Mouse (Mus musculus) neural tube, embryonic 13.5 days (tissue): ENCODE results near the gene Hook2. TPM values are rescaled to one million over a fixed set of nuclear protein-coding genes. Genes with fewer than 3 reads are reported as not detected.

Experiments used
- ATAC-seq: fragments of 200-750 bp; cut with Nextera tagmentation; 2 replicates; pipeline ENCODE4 v1.8.0; 2017; ENCODE audit warnings: low read depth, mild to moderate bottlenecking, moderate TSS enrichment, moderate library complexity
- H3K27ac ChIP-seq: fragments of 300-500 bp; sonication (generic); replicated peaks from 2 replicates; pipeline ENCODE4 v1.5.1; 2015; ENCODE audit warnings: moderate library complexity, mild to moderate bottlenecking, inconsistent platforms
- H3K27me3 ChIP-seq: fragments of 300-500 bp; sonication (generic); 2 replicates; pipeline ENCODE4 v1.6.1; 2015; ENCODE audit warnings: mild to moderate bottlenecking, inconsistent platforms
- H3K36me3 ChIP-seq: fragments of 300-500 bp; sonication (generic); 2 replicates; pipeline ENCODE4 v1.6.1; 2015; ENCODE audit warnings: mild to moderate bottlenecking, inconsistent platforms
- H3K4me1 ChIP-seq: fragments of 300-500 bp; sonication (generic); replicated peaks from 2 replicates; pipeline ENCODE4 v1.6.1; 2015; ENCODE audit warnings: inconsistent platforms
- H3K4me2 ChIP-seq: fragments of 300-500 bp; sonication (generic); 2 replicates; pipeline ENCODE4 v1.6.1; 2015; ENCODE audit warnings: inconsistent platforms, mild to moderate bottlenecking, moderate library complexity
- H3K4me3 ChIP-seq: fragments of 300-500 bp; sonication (generic); 2 replicates; pipeline ENCODE4 v1.5.1; 2015; ENCODE audit warnings: mild to moderate bottlenecking, inconsistent platforms
- H3K9ac ChIP-seq: fragments of 300-500 bp; sonication (generic); 2 replicates; pipeline ENCODE4 v1.6.1; 2015; ENCODE audit warnings: moderate library complexity, mild to moderate bottlenecking, inconsistent platforms
- H3K9me3 ChIP-seq: fragments of 300-500 bp; sonication (generic); 2 replicates; pipeline ENCODE4 v1.6.1; 2016; ENCODE audit warnings: inconsistent platforms
- WGBS: fragments of 180-500 bp; shearing (Covaris S2); methylation state at CpG from one replicate; pipeline ENCODE4 v1.1.7; 2015; 5-methylcytosine and 5-hydroxymethylcytosine counted together
- polyA plus RNA-seq: library from polyadenylated mRNA; unstranded; fragments of >200 nt; fragmentation: Nextera tagmentation; extraction: Ambion mirVana; gene quantifications from 2 replicates; pipeline ENCODE4 v1.2.1, GENCODE M21; 2015

Hook2 gene
- polyA plus RNA-seq, 1 experiment from 2014 or later, result 25.0 TPM

GRCm38 (mm10) chr8:84963952-84964351 is 26.5 kb upstream of the Hook2 start:
- H3K27ac ChIP-seq, result no peak overlapping the region
- no peak overlapping the region for H3K4me3 ChIP-seq
- no peaks in the 10 kb centered on the region for H3K9me3 ChIP-seq
- no peak overlapping the region for H3K9ac ChIP-seq
- peaks cover 9% of the 10 kb centered on the region for H3K36me3 ChIP-seq
- no peak overlapping the region for H3K4me2 ChIP-seq
- no peaks in the 10 kb centered on the region for H3K27me3 ChIP-seq
- peaks cover 34% of the 10 kb centered on the region for H3K4me1 ChIP-seq
- 87% methylated on average over 4 of the region's 4 CpGs for WGBS
- ATAC-seq, result no peak

- peaks cover under 1% of the 10 kb centered on the region; the same call in 1 of the 2 replicates for H3K36me3 ChIP-seq
- peak; percentile 79 for ATAC-seq
- under 1% methylated on average over 41 of the region's 41 CpGs for WGBS
Measured at GRCm38 (mm10) chr8:84965731-84966291, 24.6 kb upstream of the Hook2 start.

GRCm38 (mm10) chr8:84966603-84967002 is 23.8 kb upstream of the Hook2 start:
- Histone ChIP-seq H3K27ac (peak overlapping the region; percentile 79), H3K4me3 (peak overlapping the region; percentile 68; the same call in 1 of the 2 replicates)

More at GRCm38 (mm10) chr8:84965731-84966291, 24.6 kb upstream of the Hook2 start:
- peak overlapping the region; percentile 95 for H3K4me2 ChIP-seq
- H3K27me3 ChIP-seq, result no peaks in the 10 kb centered on the region
- peaks cover 41% of the 10 kb centered on the region for H3K4me1 ChIP-seq
- no peaks in the 10 kb centered on the region for H3K9me3 ChIP-seq
- peak overlapping the region; percentile 80 for H3K9ac ChIP-seq
- peak overlapping the region; percentile 79 for H3K27ac ChIP-seq
- peak overlapping the region; percentile 68 for H3K4me3 ChIP-seq

GRCm38 (mm10) chr8:84967532-84968304 is 22.7 kb upstream of the Hook2 start:
- Histone ChIP-seq H3K27ac (no peak overlapping the region), H3K36me3 (peaks cover 19% of the 10 kb centered on the region), H3K9ac (no peak overlapping the region), H3K9me3 (no peaks in the 10 kb centered on the region), H3K4me2 (no peak overlapping the region), H3K27me3 (no peaks in the 10 kb centered on the region), H3K4me3 (0 out of 2 replicates have a peak overlapping the region, but pooled peaks have one; percentile 1), H3K4me1 (peaks cover 58% of the 10 kb centered on the region)
- WGBS, result 92% methylated on average over 13 of the region's 13 CpGs
- no peak for ATAC-seq

More at GRCm38 (mm10) chr8:84966603-84967002, 23.8 kb upstream of the Hook2 start:
- H3K9ac ChIP-seq, result no peak overlapping the region
- no peaks in the 10 kb centered on the region for H3K27me3 ChIP-seq
- H3K36me3 ChIP-seq, result peaks cover 8% of the 10 kb centered on the region
- ATAC-seq, result no peak
- 46% methylated on average over 3 of the region's 3 CpGs for WGBS
- no peaks in the 10 kb centered on the region for H3K9me3 ChIP-seq
- H3K4me2 ChIP-seq, result peak overlapping the region; percentile 95
- peaks cover 49% of the 10 kb centered on the region for H3K4me1 ChIP-seq

GRCm38 (mm10) chr8:84968650-84969049 is 21.8 kb upstream of the Hook2 start:
- Histone ChIP-seq H3K4me2 (peak overlapping the region; percentile 98), H3K9ac (peak overlapping the region; percentile 99), H3K36me3 (peaks cover 28% of the 10 kb centered on the region), H3K27ac (peak overlapping the region; percentile 87), H3K27me3 (no peaks in the 10 kb centered on the region), H3K9me3 (no peaks in the 10 kb centered on the region), H3K4me3 (peak overlapping the region; percentile 87), H3K4me1 (peaks cover 58% of the 10 kb centered on the region)
- ATAC-seq, result no peak
- 12% methylated on average over 2 of the region's 2 CpGs for WGBS

GRCm38 (mm10) chr8:84969241-84970134 is 20.9 kb upstream of the Hook2 start, which contains the start of the genes Gm49661, Prdx2 and Rnaseh2a:
Gene Gm49661, minus strand, starts transcription at chr8:84969433.
Gene Prdx2, plus strand, starts transcription at chr8:84969587.
Gene Rnaseh2a, minus strand, starts transcription at chr8:84969767.
- Histone ChIP-seq H3K9ac (peak within 1 kb of the TSS; percentile 99), H3K4me3 (peak within 1 kb of the TSS; percentile 87), H3K36me3 (peaks cover 35% of the 10 kb centered on the region), H3K4me2 (peak within 1 kb of the TSS; percentile 98), H3K9me3 (no peaks in the 10 kb centered on the region), H3K4me1 (peaks cover 60% of the 10 kb centered on the region), H3K27ac (peak within 1 kb of the TSS; percentile 87), H3K27me3 (no peaks in the 10 kb centered on the region)
- peak; percentile 66 for ATAC-seq
- under 1% methylated on average over 56 of the region's 56 CpGs for WGBS

- Histone ChIP-seq H3K9me3 (no peaks in the 10 kb centered on the region), H3K36me3 (peaks cover 43% of the 10 kb centered on the region), H3K4me3 (peak overlapping the region; percentile 87), H3K4me2 (peak overlapping the region; percentile 98), H3K4me1 (peaks cover 62% of the 10 kb centered on the region), H3K27ac (peak overlapping the region; percentile 87), H3K27me3 (no peaks in the 10 kb centered on the region), H3K9ac (peak overlapping the region; percentile 99)
- 9% methylated on average over 21 of the region's 21 CpGs for WGBS
- ATAC-seq, result no peak
Measured at GRCm38 (mm10) chr8:84970135-84970790, 20.1 kb upstream of the Hook2 start.

- 68% methylated on average over 5 of the region's 5 CpGs for WGBS
- no peak for ATAC-seq
- Histone ChIP-seq H3K36me3 (peaks cover 44% of the 10 kb centered on the region), H3K4me1 (peaks cover 63% of the 10 kb centered on the region), H3K27ac (peak overlapping the region; percentile 87), H3K27me3 (no peaks in the 10 kb centered on the region), H3K4me2 (peak overlapping the region; percentile 98), H3K9ac (peak overlapping the region; percentile 99), H3K4me3 (peak overlapping the region; percentile 87), H3K9me3 (no peaks in the 10 kb centered on the region)
Measured at GRCm38 (mm10) chr8:84970913-84971312, 19.5 kb upstream of the Hook2 start.

GRCm38 (mm10) chr8:84973079-84973478 is 17.3 kb upstream of the Hook2 start:
- Histone ChIP-seq H3K4me1 (peaks cover 69% of the 10 kb centered on the region), H3K27ac (no peak overlapping the region), H3K4me2 (no peak overlapping the region), H3K9me3 (no peaks in the 10 kb centered on the region), H3K36me3 (peaks cover 44% of the 10 kb centered on the region), H3K9ac (no peak overlapping the region), H3K27me3 (peaks cover 12% of the 10 kb centered on the region), H3K4me3 (no peak overlapping the region)
- no peak for ATAC-seq
- WGBS, result 96% methylated on average over 1 of the region's 1 CpGs

GRCm38 (mm10) chr8:84973803-84974542 is 16.4 kb upstream of the Hook2 start:
- Histone ChIP-seq H3K27ac (no peak overlapping the region), H3K9me3 (no peaks in the 10 kb centered on the region), H3K4me1 (peaks cover 69% of the 10 kb centered on the region), H3K9ac (no peak overlapping the region), H3K36me3 (peaks cover 44% of the 10 kb centered on the region), H3K4me2 (no peak overlapping the region), H3K4me3 (no peak overlapping the region; the same call in 1 of the 2 replicates), H3K27me3 (peaks cover 15% of the 10 kb centered on the region)
- 62% methylated on average over 4 of the region's 4 CpGs for WGBS
- ATAC-seq, result no peak
